Mouse (Mus musculus): ENCODE measurements at regions not wholly inside any gene's neighbourhood (a gene's known extent, or its start where the extent isn't known, plus 50 kb on each side); places are given as distances from the start of the nearest gene placed in this dataset.
A peak's percentile ranks its signal among the peaks of the same experiment; 100 is the strongest.

- DNase-seq = no peak
- intact Hi-C loops (cut with DNase I) = no loop called here
Observed at GRCm38 (mm10) chr8:97052436-97052835, 1164.1 kb upstream of the Got2 start.

- DNase-seq = no peak
- intact Hi-C loops (cut with DNase I) = no loop called here
Observed at GRCm38 (mm10) chr8:97039778-97040177, 1151.4 kb upstream of the Got2 start.

- intact Hi-C loops (cut with DNase I) = no loop called here
- no peak for DNase-seq
Observed at GRCm38 (mm10) chr8:97038854-97039253, 1150.5 kb upstream of the Got2 start.

DNA sequence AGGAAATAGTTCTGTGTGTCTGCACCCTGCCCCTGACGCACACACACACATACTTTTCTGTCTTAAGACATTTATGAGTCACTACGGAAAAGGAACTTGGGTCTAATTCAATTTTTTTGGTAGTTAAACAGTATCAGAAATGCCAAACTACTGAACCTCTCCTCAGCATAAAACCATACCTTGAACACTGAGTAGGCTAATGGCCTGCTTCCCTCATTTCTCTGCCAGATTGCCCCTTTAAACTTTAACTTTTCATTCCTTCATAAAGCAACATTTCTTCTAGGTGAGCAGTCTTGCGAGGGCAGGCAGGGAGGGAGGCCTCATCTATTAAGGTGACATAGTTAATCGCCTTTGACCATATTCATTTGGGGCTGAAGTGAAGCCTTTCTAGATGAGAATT is 1143.8 kb upstream of the Got2 start:
- intact Hi-C loops (cut with DNase I) = no loop called here
- DNase-seq = no peak

GRCm38 (mm10) chr8:97015571-97015970 is 1127.2 kb upstream of the Got2 start:
- no peak for DNase-seq
- intact Hi-C loops (cut with DNase I) = no loop called here

DNA sequence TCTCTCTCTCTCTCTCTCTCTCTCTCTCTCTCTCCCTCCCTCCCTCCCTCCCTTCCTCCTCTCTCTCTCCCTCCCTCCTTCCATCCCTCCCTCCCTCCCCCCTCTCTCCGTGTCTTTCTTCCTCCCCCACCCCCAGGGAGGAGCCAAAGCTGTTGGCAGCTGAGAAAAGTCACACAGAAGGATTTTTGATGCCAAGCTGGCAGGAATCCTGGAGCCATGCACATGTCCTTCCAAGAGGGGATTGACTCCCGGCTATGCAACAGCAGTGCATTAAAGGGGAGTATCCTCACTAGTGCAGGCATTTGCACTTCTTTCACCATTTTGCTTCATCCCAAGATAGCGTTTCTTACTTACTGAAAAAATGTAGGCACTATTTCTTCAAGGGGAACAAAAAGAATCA is 1115.8 kb upstream of the Got2 start:
- peak; percentile 3 to 21 for DNase-seq
- intact Hi-C loops (cut with DNase I) = no loop called here

DNA sequence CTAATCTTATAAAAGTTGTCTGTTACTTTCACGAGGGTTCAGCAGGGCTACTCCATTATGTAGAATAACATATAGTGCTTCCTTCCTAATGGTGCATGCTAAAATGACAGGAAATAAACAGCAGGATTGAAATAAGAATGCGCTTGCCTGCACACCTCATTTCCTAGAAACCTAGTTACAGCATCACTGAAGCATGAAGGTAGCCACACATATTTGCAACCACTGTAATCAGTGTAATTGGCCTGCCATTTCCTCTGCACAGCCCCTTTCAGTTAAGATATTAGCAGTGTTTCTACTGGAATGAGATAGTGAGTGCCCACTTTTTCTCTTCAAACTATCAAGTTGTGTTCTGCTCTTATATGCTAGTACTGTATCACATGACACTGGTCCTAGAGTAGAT is 1094.8 kb upstream of the Got2 start:
- no peak for DNase-seq
- intact Hi-C loops (cut with DNase I) = no loop called here

Data from heart, postnatal 14 days (tissue).